Mouse (Mus musculus): Measurements from ENCODE around the gene Mavs. TPM values are rescaled to one million over a fixed set of nuclear protein-coding genes. Genes with fewer than 3 reads are reported as not detected.

Gene Mavs
- total RNA-seq, 2 experiments from 2014 or later = 32.4 to 33.3 TPM

DNA sequence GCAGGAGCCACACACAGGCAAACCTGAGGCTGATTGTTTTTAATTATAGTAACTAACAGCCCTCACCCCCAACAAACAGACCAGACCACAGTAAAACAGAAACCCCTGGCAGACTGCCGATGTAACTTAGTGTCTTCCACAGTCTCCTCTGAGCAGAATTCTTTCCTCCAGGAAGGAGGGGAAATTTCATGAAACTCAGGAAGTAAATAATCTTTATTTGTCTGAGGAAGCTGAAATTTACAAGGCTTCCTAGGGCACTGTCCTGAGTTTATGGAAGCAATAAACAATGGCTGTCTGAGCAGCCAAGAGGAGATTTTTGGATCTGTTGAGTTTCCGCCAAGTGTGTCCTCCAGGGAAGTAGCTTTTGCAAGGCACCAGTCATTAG, 20.5 kb downstream of the Mavs start:
- peak; percentile 15 for DNase-seq
- intact Hi-C loops (cut with DNase I; ENCODE audit: low total_unique reads) = loop anchor here (5.0 to 10.0 kb wide), 2 partner anchors 80 to 157 kb away; no protein-coding TSS in a partner anchor

DNA sequence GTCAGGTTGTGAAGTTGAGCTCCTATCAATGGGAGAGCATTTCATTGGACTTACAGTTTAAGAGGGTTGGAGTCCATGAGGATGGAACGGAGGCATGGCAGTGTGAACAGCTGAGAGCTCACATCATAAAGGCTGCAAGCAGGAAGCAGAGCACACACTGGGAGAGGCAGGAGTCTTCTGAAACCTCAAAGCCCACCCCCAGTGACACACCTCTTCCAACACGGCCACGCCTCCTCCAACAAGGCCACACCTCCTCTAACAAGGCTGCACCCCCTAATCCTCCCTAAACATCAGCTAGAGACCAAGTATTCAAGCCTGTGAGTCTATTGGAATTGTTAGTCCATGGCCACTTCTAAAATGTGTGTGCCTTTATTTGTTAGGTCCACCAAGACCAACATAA, 21.9 kb downstream of the Mavs start:
- intact Hi-C loops (cut with DNase I; ENCODE audit: low total_unique reads) = loop anchor here (10.0 kb wide), 1 partner anchor 81 kb away; no protein-coding TSS in a partner anchor
- no peak for DNase-seq

DNA sequence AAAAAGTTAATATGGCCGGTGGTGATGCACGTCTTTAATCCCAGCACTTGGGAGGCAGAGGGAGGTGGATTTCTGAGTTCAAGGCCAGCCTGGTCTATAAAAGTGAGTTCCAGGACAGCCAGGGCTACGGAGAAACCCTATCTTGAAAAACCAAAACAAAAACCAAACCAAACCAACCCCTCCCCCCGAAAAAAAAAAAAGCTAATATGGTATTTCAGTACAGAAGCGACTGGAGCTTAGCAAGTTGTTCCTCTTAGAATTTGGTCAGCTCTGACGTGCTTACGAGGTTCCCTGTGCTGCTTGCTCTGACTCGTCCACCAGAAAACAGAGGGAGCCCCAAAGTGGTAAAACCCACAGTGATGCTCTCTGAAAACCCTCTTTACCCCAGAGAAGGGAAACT, 24.8 kb downstream of the Mavs start:
- intact Hi-C loops (cut with DNase I; ENCODE audit: low total_unique reads) = loop anchor here (10.0 kb wide), 1 partner anchor 84 kb away; no protein-coding TSS in a partner anchor
- DNase-seq = no peak

DNA sequence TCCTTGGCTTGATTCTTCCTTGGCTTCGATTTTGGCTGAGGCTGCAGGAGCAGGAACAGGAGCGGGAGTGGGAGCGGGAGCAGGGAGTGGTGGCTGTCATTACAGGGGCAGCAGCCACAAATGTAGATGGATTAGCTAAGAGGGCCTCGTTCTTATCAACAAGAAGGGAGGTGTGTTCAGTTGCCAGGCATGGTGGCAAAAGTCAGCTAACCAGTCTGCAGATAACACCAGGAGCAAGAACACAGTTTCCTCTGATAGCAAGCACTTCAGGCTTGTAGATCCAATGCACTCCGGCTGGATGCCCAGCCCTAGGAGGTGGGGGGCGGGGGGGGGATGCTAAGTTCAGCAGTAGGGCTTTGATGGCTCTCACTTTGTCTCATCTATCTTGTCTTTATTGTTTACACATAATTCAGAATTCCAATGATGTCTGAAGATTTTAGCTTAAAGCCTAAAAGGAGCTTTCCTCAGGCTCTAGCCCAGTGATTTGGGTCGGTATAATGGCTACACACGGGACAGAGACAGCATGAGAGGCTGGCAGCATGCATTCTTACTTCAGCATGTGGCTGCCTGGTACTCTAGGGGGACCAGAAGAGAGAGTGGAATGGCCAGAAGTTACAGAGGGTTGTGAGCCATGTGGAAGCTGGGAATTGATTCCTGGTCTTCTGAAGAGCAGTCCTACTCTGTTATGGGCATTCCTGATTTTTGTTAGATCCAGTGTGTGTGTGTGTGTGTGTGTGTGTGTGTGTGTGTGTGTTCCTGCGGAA, 26.9 kb downstream of the Mavs start:
- intact Hi-C loops (cut with DNase I; ENCODE audit: low total_unique reads) = no loop called here
- DNase-seq = no peak

DNA sequence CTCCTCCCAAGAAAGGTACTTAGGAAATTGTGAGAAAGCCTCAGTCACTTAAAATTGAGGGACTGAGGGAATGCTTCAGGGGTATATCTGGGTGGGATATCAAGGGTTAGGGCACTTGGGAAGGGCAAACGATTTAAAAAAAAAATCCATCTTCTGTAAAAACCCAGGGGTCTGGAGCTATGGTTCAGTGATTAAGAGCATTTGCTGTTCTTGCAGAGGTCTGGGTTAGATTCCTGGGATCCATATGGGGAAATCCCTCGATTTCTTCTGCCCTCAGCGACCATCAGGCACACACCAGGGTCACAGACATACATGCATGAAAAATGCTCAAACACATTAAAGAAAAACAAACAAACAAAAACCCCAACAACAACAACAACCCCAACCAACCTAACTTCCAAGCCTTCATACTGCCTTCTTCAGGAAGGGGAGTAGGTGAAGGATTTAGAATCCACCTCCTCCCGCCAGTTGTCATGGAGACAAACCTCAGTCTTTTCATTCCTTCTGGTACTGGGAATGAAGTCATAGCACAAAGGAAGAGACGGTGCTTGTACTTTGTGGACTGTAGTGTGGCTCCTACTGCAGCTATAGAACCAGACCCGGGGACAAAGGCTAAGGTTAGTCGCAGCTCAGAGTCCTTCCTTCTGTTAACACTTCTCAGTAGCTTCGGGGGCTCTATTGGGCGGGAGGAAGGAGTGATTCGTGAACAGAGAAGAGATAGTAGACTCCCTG, 27.8 kb downstream of the Mavs start:
- no peak for DNase-seq
- intact Hi-C loops (cut with DNase I; ENCODE audit: low total_unique reads) = no loop called here

DNA sequence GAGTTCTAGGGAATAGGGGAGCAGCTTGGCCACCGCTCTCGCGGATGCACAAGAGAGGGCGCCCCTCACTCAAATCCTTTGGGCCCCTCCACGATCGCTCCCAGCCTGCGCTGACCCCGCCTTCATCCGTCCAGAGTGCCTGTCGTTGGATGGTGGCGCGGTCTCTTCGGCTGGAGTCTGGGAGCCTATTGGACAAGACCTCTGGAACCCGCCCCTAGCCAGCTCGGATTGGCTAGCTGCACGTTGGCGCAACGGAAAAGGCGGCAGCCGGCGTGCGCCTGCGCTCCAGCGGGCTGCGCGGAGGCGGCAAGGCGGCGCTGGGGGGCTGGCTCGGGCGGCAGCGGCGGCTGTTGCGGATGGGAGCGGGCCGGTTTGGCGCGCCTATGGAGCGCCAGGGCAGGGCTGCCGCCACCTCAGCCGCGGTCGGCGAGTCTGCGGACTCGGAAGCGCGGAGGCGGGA, 28.4 kb downstream of the Mavs start, which contains the start of gene Pank2:
Pank2 (plus strand) TSS at position 283 of the 460 bp plus-strand sequence.
- intact Hi-C loops (cut with DNase I; ENCODE audit: low total_unique reads) = no loop called here
- DNase-seq = peak; percentile 98

DNA sequence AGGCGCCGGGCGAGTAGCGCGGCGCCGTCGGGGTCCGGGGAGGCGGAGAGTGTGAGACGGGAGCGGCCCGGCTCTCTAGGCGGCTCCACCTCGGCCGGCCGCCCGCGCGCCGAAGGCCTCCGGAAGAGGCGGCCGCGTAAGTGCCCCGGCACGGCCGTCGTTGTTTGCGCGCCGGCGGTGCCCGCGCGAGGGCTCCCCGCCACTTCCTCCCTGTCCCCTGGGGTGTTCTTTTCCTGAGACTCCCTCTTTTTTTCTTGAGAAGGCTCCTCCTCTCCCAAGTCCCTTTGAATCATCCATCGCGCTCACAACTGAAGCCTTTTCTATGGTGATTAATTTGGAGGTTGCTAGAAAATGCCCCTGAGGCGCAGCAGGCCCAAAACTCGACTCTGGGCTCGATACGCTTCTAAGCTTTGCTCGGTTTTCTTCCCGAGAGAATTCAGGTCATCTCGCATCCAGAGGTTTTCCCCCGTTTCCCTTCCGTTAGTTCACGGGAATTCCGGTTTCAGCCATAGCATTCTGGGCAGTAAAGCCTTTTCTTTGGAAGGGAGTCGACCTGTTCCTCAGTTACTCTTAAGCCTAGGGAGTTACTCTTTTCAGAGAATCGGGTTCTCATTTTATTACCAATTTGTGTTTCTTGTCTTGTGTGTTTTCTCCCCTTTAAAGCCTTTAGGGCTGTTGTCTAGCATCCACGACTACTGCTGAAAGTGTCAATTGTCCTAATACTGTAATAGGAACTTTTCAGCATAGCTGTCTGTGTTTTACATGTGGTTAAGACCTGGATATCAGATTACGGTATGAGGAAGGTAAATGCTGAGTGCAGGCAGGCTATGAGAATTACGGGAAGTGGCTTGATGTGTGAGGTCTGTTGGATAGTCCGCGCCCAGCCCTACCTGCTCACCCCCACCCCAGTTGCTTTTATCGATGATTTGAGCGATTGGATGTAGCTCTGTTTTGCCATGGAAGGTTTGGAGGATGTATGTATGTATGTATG, 29.1 kb downstream of the Mavs start:
- intact Hi-C loops (cut with DNase I; ENCODE audit: low total_unique reads) = no loop called here

DNA sequence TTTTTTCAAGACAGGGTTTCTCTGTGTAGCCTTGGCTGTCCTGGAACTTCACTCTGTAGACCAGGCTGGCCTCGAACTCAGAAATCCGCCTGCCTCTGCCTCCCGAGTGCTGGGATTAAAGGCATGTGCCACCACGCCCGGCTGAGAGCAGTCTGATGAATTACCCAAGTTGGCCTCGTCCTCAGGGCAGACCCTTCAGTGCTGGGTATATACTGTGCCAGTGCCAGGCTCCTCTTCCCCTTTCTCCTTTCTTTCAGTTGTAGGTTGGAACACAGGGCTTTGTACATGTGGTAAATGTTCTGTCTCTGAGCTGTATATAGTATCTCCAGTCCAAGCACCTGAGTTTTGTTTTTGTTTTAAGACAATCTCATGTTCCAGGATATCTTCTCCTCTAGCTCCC, 30.2 kb downstream of the Mavs start:
- intact Hi-C loops (cut with DNase I; ENCODE audit: low total_unique reads) = no loop called here
- DNase-seq = no peak

More for the DNA sequence above, 29.1 kb downstream of the Mavs start:
- DNase-seq = no peak

DNA sequence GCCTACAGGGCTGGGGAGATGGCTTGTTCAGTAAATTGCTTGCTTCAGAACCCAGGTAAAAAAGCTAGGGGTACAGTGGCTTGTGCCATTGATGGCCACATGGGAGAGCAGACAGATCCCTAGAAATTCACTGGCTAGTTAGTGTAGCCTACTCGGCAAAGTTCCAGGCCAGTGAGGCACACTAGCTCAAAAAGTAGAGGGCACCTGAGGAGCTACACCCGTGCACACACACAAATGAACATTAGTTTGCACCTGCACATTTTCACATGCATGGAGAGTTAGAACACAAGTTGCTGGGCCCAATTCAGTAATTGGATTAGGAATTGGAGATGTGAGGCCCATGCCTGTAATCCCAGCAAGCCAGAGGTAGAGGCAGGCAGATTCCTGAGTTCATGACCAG, 31.2 kb downstream of the Mavs start:
- intact Hi-C loops (cut with DNase I; ENCODE audit: low total_unique reads) = no loop called here
- DNase-seq = no peak

DNA sequence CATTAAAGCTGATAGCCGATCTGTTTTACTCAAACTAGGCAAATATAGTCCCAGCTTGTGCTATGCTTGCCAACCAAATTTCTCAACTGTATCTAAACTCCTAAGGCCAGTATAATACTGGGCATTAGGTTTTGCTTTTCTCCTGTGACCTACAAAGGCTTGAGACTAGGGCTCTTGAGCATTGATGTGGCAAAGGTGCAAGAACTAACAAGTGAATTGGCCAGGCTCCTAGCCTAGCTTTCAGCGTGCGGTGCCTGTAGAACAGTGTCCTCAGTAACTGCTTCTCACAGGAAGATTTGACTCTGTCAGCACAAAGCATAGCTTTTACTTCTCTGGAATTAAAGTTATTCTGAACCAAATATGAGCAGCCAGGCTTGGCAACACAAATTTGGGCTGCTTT, 41.6 kb downstream of the Mavs start:
- no peak for DNase-seq
- intact Hi-C loops (cut with DNase I; ENCODE audit: low total_unique reads) = no loop called here

DNA sequence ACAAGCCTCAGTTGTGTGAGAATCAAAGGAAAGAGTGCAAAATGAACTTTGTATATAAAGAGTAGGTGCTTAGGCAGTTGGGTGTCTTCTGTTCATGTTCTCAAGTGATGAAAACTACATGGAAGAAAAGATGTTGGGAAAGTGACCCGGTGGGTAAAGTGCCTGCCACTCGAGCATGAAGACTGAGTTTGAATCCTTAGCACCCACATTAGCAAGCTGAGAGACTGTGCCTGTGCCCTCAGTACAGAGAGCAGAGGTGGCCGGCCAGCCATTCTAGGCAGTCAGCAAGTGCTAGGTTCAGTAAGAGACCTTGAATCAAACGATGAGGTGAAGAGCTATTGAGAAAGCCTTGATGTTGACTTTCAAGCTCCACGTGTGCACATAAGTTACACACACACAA, 42.9 kb downstream of the Mavs start:
- intact Hi-C loops (cut with DNase I; ENCODE audit: low total_unique reads) = no loop called here
- no peak for DNase-seq

DNA sequence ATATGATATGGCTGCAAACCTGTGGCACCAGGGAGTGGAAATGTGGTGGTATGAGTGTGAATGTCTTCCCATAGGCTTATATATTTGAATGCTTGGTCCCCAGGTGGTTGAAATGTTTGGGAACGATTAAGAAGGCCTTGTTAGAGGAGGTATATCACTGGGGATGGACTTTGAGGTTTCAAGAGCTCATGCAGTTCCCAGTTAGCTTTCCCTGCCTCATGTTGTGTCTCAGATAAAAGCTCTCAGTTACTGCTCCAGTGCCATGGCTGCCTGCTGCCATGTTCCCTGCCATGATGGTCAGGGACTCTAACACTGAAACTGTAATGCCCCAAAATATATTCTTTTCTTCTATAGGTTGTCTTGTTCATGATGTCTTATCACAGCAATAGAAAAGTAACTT, 47.7 kb downstream of the Mavs start:
- intact Hi-C loops (cut with DNase I; ENCODE audit: low total_unique reads) = no loop called here
- no peak for DNase-seq

DNA sequence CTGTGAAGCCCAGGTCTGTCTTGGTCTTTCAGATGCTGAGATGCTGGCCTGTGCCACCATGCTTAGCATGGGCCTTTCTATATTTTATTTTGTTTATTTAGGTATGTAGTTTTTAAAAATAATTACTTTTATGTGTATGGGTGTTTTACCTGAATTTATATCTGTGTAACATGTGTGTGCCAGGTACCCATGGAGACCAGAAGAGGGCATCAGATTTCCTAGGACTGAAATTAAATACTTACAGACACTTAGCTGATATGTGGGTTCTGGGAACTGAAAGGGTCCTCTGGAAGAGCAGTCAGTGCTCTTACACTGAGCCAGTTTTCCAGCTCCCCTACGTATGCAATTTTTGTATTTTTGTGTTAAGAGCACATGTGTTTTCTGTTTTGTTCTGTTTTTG, 52.4 kb downstream of the Mavs start:
- DNase-seq = no peak
- intact Hi-C loops (cut with DNase I; ENCODE audit: low total_unique reads) = no loop called here

DNA sequence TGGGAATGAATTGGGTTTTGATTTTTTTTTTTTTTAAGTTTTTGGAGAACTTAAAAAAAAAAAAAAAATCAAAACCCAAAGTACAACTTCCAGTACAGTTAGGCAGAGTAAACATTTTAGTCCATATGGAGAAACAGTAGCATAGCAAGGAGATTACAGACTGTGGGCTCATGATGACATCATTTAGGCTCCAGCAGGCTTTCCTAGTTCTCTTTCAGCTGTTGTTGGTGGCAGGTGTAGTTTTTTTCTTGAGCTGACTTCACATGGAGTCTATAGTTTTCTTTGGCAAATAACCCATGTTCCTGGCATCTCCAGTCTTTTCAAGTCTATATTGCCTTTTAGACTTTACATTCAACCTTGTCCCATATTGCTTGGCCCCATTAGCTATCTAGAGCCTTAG, 56.8 kb downstream of the Mavs start:
- intact Hi-C loops (cut with DNase I; ENCODE audit: low total_unique reads) = loop anchor here (10.0 kb wide), 1 partner anchor 124 kb away; no protein-coding TSS in a partner anchor
- no peak for DNase-seq

DNA sequence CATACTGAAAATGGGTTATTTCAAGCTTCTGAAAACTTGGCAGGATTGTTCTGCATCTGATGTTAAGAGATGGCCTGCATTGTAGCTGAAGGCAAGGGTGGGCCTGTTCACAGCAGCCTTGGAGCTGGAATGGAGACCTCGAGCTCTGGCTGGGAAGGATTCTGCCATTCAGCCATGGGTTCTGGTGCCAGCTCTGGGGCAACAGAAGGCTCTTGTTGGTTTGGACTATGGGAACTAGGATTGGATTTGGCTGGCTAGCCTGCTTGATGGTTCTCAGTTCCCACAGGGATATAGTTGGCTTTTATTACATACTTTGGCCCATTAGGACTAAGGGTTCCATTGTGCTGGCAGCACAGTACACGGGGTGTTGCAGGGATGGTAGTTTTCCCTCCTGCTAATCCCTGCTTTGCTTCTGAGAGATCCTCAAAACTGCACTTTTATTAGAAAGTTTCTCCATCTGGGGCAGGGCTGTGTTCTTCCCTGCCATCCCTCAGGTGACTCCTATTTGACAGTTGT, 62.9 kb downstream of the Mavs start:
- DNase-seq = no peak
- intact Hi-C loops (cut with DNase I; ENCODE audit: low total_unique reads) = loop anchor here (10.0 kb wide), 1 partner anchor 118 kb away; no protein-coding TSS in a partner anchor
